Mouse (Mus musculus) C2C12 (cell line): Measurements from ENCODE around the gene Ophn1.

ENCODE experiments used
- CEBPB ChIP-seq: IDR thresholded peaks from one replicate; pipeline ENCODE4 v1.6.1; 2011; ENCODE audit warnings: low read depth, mild to moderate bottlenecking, control low read depth, moderate library complexity
- CTCF ChIP-seq: IDR thresholded peaks from one replicate; pipeline ENCODE4 v1.5.1; 2011; ENCODE audit not compliant: control insufficient read depth, insufficient read depth, insufficient read length
- MYOD1 ChIP-seq: IDR thresholded peaks from one replicate; pipeline ENCODE4 v1.6.1; 2011; ENCODE audit warnings: low read depth; ENCODE audit not compliant: control insufficient read depth, insufficient read length
- USF1 ChIP-seq: IDR thresholded peaks from one replicate; pipeline ENCODE4 v1.6.1; 2011; ENCODE audit warnings: low read depth, mild to moderate bottlenecking, control low read depth, moderate library complexity

- TF ChIP-seq CTCF (no peak), USF1 (no peak), MYOD1 (no peak), CEBPB (no peak)
Measured at GRCm38 (mm10) chrX:98872064-98872463, 18.8 kb downstream of the Ophn1 start.
